Mouse (Mus musculus): ENCODE data around the gene Ces3b. TPM values are rescaled to one million over a fixed set of nuclear protein-coding genes. Genes with fewer than 3 reads are reported as not detected.
"Not testable (repeated sequence)": the region's sequence is repeated elsewhere in the genome, so short reads cannot be mapped to it uniquely, and the experiment has no call there.

Gene Ces3b
- total and polyA plus RNA-seq, 3 experiments: not detected

DNA sequence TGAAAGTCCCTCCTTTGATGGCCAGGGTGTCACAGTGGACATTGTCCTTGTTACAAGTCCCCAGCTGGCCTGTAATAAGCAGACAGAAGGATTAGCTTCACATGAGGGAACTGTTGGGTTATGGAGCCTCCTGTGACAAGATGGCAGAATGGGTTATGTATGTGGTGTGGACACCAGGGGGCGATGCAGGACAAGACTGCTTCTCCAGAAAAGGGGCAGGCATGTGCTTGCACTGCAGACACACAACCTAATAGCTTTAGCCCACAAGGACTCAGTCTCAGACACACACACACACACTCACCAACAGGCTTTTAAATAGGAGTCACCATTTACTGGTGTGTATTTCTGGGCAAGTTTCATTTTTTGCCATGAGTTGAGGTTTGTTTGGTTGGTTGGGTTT is 16.8 kb upstream of the Ces3b start (continued):
- TF ChIP-seq IRF4 (IDR thresholded peaks at IDR 0.05; ENCODE audit: low read depth, low read length): 0 out of 2 replicates have a peak, but pooled peaks have one; percentile 9
- no peak for TF ChIP-seq ZKSCAN1 (IDR thresholded peaks at IDR 0.05; ENCODE audit: borderline replicate concordance, low read depth, low read length)
- no peak for TF ChIP-seq TBP (conservative IDR thresholded peaks at IDR 0.05; ENCODE audit: low read depth, low read length)
- TF ChIP-seq SMC3 (IDR thresholded peaks at IDR 0.05; ENCODE audit: low read depth, low read length): peak; percentile 72
- TF ChIP-seq E2F4 (IDR thresholded peaks at IDR 0.05; ENCODE audit: insufficient replicate concordance, low read depth, low read length): no peak
- TF ChIP-seq ELF1 (IDR thresholded peaks at IDR 0.05; ENCODE audit: low read depth, low read length): no peak
- TF ChIP-seq MAX (IDR thresholded peaks at IDR 0.05; ENCODE audit: low read length): peak; percentile 72
- TF ChIP-seq SIN3A (IDR thresholded peaks at IDR 0.05; ENCODE audit: low read length): no peak
- no peak for TF ChIP-seq ZNF384 (IDR thresholded peaks at IDR 0.05; ENCODE audit: low read depth, low read length)
- TF ChIP-seq CHD1 (IDR thresholded peaks at IDR 0.05; ENCODE audit: low read depth, low read length): no peak
- peak; percentile 79 for TF ChIP-seq RAD21 (IDR thresholded peaks at IDR 0.05; ENCODE audit: low read depth, low read length)
- TF ChIP-seq MAFK (IDR thresholded peaks at IDR 0.05; ENCODE audit: insufficient replicate concordance, low read length): no peak

- peaks cover 21% of the 10 kb centered on the region for H3K27me3 ChIP-seq (replicated peaks)
- DNase-seq (ENCODE audit: extremely low read depth); H3K9ac ChIP-seq (ENCODE audit: insufficient read depth, low read depth); H3K4me2 ChIP-seq (ENCODE audit: insufficient read depth, low read depth, poor library complexity, severe bottlenecking); H3K4me1 ChIP-seq (ENCODE audit: control insufficient read depth in 1 of 2, insufficient read depth in 2 of 2); H3K27ac ChIP-seq (ENCODE audit: insufficient read depth, low read depth); H3K79me2 ChIP-seq (replicated peaks; ENCODE audit: control insufficient read depth, extremely low read depth, insufficient read depth, poor library complexity, severe bottlenecking); in situ Hi-C loops (cut with MboI; ENCODE audit: low pct_ligation_motif_present, low pct_unique_long_range_greater_than_20kb, low sequenced_read_pairs); H3K36me3 ChIP-seq (replicated peaks in 1 of 2; ENCODE audit: control insufficient read depth in 1 of 2, insufficient read depth in 1 of 2, low read length in 1 of 2); H3K4me3 ChIP-seq (replicated peaks in 1 of 3; ENCODE audit: low read depth in 2 of 3, low read length in 2 of 3, poor library complexity in 1 of 3); H3K9me3 ChIP-seq (replicated peaks; ENCODE audit: low read length); dilution Hi-C loops (cut with MboI; ENCODE audit: extremely low pct_ligation_motif_present, extremely low pct_unique_long_range_greater_than_20kb, low sequenced_read_pairs): not testable (repeated sequence)
Observed at GRCm38 (mm10) chr8:105067905-105068304, 15.6 kb upstream of the Ces3b start.

- Histone ChIP-seq H3K36me3 (replicated peaks in 1 of 2; ENCODE audit: control insufficient read depth in 1 of 2, insufficient read depth in 1 of 2, low read length in 1 of 2) (no peaks in the 10 kb centered on the region), H3K27ac (ENCODE audit: insufficient read depth, low read depth) (no peak overlapping the region), H3K4me1 (ENCODE audit: control insufficient read depth in 1 of 2, insufficient read depth in 2 of 2) (no peaks in the 10 kb centered on the region), H3K9me3 (replicated peaks; ENCODE audit: low read length) (no peaks in the 10 kb centered on the region), H3K4me2 (ENCODE audit: insufficient read depth, low read depth, poor library complexity, severe bottlenecking) (no peak overlapping the region), H3K79me2 (replicated peaks; ENCODE audit: control insufficient read depth, extremely low read depth, insufficient read depth, poor library complexity, severe bottlenecking) (no peaks in the 10 kb centered on the region), H3K9ac (ENCODE audit: insufficient read depth, low read depth) (no peak overlapping the region), H3K4me3 (replicated peaks in 1 of 3; ENCODE audit: low read depth in 2 of 3, low read length in 2 of 3, poor library complexity in 1 of 3) (no peak overlapping the region), H3K27me3 (replicated peaks) (peaks cover 25% of the 10 kb centered on the region)
- no peak for TF ChIP-seq ZNF384 (IDR thresholded peaks at IDR 0.05; ENCODE audit: low read depth, low read length)
- no peak for TF ChIP-seq POLR2AphosphoS2 (IDR thresholded peaks at IDR 0.05; ENCODE audit: low read depth, low read length)
- TF ChIP-seq ETS1 (conservative IDR thresholded peaks at IDR 0.05; ENCODE audit: low read depth, low read length): no peak
- TF ChIP-seq MYC (IDR thresholded peaks at IDR 0.05; ENCODE audit: low read depth, low read length): no peak
- no peak for TF ChIP-seq JUND (conservative IDR thresholded peaks at IDR 0.05; ENCODE audit: low read depth, low read length)
- no peak for TF ChIP-seq ZKSCAN1 (IDR thresholded peaks at IDR 0.05; ENCODE audit: borderline replicate concordance, low read depth, low read length)
- TF ChIP-seq JUN (IDR thresholded peaks at IDR 0.05; ENCODE audit: insufficient read depth, low read depth, low read length): no peak
- no peak for TF ChIP-seq HCFC1 (IDR thresholded peaks at IDR 0.05; ENCODE audit: low read depth, low read length)
- no peak for TF ChIP-seq MEF2A (IDR thresholded peaks at IDR 0.05; ENCODE audit: borderline replicate concordance, low read depth, low read length)
- no peak for TF ChIP-seq SMC3 (IDR thresholded peaks at IDR 0.05; ENCODE audit: low read depth, low read length)
- no peak for TF ChIP-seq ELF1 (IDR thresholded peaks at IDR 0.05; ENCODE audit: low read depth, low read length)
- dilution Hi-C loops (cut with MboI; ENCODE audit: extremely low pct_ligation_motif_present, extremely low pct_unique_long_range_greater_than_20kb, low sequenced_read_pairs) (no loop called here), in situ Hi-C loops (cut with MboI; ENCODE audit: low pct_ligation_motif_present, low pct_unique_long_range_greater_than_20kb, low sequenced_read_pairs) (no loop called here)
- DNase-seq (ENCODE audit: extremely low read depth): no peak
Observed at GRCm38 (mm10) chr8:105068971-105069370, 14.6 kb upstream of the Ces3b start.

Data from CH12.LX (cell line).